Mouse (Mus musculus): Measurements from ENCODE around the gene Cox10. TPM values are rescaled to one million over a fixed set of nuclear protein-coding genes. Genes with fewer than 3 reads are reported as not detected.

Gene Cox10
- total RNA-seq, 2 experiments from 2014 or later: 22.0 to 27.4 TPM

DNA sequence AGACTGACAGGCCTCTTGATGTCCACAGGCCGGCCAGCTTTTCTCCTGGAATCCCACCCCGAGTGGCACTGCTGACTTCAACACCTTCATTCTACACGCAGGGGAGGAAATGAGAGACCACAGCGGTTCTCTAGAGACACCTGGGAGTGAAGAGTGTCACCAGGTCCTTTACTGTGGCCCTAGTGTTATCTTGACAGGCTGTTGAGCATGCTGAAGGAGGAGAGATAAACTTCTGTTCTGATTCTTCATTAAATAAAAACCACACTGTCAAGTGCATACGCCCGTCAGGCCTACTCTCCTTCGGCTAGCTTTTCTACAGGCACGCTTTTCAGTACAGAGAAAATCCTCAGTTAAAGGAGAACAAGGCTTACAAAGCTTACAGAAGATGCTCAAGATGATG, 60.0 kb downstream of the Cox10 start:
- Histone ChIP-seq H3K27ac (no peak overlapping the region), H3K4me3 (no peak overlapping the region)
- DNase-seq (ENCODE audit: extremely low spot score in 1 of 2, low spot score in 2 of 2): no peak
- TF ChIP-seq CTCF (IDR thresholded peaks at IDR 0.05): no peak
- intact Hi-C loops (cut with DNase I): no loop called here

DNA sequence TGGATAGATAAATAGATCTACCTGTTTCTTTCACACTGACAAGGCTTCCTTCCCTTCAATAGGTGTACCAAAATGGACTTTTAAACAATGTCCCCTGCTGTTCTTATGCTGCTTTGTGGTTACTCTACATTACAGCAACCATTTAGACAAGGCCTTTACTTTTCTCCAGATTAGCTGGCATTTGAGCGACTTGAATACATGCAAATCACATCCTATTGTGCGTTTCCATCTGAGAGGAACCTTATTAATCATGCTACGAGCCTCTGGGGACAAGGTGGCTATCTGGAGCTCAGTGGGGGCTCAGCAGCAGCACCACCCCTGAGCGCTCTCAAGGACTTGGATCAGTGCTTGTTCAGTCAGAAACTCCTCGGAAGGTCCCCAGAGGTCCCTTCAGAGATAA, 61.1 kb downstream of the Cox10 start:
- H3K4me3 ChIP-seq: no peak overlapping the region
- no peak overlapping the region for H3K27ac ChIP-seq

DNA sequence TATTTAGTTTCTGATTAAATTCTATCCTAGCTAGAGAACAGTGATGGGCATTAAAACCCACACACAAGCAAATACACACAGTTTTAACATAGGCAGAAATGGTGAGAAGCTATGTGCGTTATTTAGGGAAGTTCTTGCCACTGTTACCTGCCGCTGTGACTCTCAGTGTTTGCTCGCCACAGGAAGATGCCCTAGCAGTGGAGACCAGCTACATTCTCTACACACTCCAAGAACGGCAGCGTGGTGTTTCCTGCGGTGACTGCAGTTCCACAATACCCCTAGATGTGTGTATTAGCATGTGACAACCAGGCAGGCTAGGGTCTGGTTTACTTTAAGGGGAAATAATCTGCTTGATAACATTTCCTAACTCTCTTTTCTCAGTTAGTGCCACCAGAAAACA, 64.0 kb downstream of the Cox10 start:
- Histone ChIP-seq H3K27ac (no peak overlapping the region), H3K4me3 (no peak overlapping the region)
- TF ChIP-seq CTCF (IDR thresholded peaks at IDR 0.05): no peak
- DNase-seq (ENCODE audit: extremely low spot score in 1 of 2, low spot score in 2 of 2): no peak
- intact Hi-C loops (cut with DNase I): no loop called here

More for the DNA sequence above, 61.1 kb downstream of the Cox10 start:
- TF ChIP-seq CTCF (IDR thresholded peaks at IDR 0.05): no peak
- intact Hi-C loops (cut with DNase I): no loop called here
- DNase-seq (ENCODE audit: extremely low spot score in 1 of 2, low spot score in 2 of 2): no peak

DNA sequence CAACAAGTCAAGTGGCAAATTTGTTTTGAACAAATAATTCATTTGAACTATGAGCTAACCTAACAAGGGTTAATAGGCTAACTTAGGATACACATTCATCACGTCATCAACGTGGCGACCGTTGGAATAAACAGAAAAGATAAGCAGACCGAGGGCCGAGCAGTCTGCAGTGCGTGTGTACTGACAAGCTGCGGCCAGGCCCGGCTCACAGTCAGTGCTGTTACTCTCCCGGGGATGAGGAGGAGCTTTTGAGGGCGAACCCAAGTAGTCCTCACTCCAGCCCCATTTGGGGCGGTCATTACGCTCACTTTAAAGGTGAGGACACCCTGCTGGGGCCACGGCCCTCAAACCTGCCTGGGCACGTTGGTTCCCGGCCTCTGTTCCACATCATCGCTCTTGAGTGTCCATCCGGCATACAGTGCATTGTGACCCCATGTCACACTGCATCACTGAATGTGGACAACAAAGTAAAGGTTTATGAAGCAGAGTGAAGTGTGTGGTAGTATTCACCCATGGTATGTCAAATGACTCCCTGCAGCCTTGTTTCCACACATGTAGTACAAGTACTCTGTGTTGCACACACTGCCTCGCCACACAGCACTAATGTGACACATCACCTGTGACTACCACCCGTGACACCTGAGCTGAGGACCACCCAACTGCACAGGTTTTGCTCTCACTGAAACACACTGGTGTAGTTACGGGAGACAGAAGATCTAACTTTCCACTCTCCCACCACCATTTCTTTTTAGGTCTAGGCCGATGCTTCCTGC, 68.4 kb downstream of the Cox10 start:
- no peak overlapping the region for H3K4me3 ChIP-seq
- intact Hi-C loops (cut with DNase I): no loop called here
- H3K27ac ChIP-seq: no peak overlapping the region
- DNase-seq (ENCODE audit: extremely low spot score in 1 of 2, low spot score in 2 of 2): no peak
- TF ChIP-seq CTCF (IDR thresholded peaks at IDR 0.05): no peak

DNA sequence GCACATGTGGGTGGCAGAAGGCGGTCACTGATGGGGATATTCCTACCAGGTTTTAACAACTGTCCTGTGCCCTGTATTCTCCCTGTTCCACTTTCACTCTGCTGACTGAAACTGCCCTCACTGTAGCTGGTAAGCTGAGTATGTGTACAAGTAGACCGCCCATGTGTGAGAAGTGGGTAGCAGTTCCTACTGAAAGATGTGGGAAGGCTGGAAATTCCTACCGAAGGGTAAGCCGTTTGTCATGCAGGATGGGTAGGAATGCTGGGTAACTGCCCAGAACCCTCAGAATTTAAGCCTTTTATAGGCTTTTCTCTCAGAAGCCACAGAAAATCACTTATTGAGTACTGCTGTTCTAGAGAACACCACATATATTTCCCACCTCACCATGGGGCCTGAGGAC, 75.1 kb downstream of the Cox10 start:
- DNase-seq (ENCODE audit: extremely low spot score in 1 of 2, low spot score in 2 of 2): no peak
- H3K27ac ChIP-seq: no peak overlapping the region
- no peak for TF ChIP-seq CTCF (IDR thresholded peaks at IDR 0.05)
- no peak overlapping the region for H3K4me3 ChIP-seq
- intact Hi-C loops (cut with DNase I): no loop called here

DNA sequence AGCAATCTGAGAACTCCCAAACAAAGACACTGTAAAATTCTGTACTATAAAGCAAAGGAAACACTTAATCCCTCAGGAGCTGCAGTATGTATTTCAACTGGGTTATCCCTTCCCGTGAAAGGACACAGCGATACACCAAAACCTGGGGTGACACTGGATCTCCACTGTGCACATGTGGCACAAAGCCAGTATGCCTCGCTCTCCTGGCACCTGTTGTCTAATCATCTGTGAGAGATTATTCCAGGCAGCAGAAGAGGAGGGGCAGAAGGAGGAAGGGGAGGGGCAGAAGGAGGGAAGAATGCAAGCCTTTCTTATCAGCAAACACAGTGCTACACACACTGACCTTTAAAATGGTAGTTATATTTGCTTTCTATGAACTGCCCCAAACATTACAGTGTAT, 75.8 kb downstream of the Cox10 start:
- no peak for DNase-seq (ENCODE audit: extremely low spot score in 1 of 2, low spot score in 2 of 2)
- intact Hi-C loops (cut with DNase I): no loop called here
- TF ChIP-seq CTCF (IDR thresholded peaks at IDR 0.05): no peak
- H3K4me3 ChIP-seq: no peak overlapping the region
- no peak overlapping the region for H3K27ac ChIP-seq

DNA sequence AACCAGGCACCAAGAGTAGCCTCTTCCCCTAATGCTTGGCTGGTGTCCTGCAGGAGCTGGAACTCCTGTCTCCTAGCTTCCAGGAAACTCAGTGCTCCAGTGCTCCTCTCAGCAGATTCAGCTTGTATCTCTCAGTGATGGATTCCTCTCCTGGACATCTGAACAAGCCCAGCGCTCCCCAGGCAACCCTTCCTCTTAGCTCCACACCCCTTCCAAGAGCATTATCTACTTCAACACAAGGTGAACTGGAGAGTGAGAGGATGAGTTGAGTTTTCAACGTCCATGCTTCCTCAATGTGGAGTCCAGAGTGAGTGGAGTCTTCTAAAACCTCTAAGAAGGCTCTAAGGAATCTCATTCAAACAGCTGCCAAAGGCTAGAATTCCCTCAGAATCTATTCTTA, 76.6 kb downstream of the Cox10 start:
- no peak for DNase-seq (ENCODE audit: extremely low spot score in 1 of 2, low spot score in 2 of 2)
- Histone ChIP-seq H3K27ac (no peak overlapping the region), H3K4me3 (no peak overlapping the region)
- intact Hi-C loops (cut with DNase I): no loop called here
- TF ChIP-seq CTCF (IDR thresholded peaks at IDR 0.05): no peak

DNA sequence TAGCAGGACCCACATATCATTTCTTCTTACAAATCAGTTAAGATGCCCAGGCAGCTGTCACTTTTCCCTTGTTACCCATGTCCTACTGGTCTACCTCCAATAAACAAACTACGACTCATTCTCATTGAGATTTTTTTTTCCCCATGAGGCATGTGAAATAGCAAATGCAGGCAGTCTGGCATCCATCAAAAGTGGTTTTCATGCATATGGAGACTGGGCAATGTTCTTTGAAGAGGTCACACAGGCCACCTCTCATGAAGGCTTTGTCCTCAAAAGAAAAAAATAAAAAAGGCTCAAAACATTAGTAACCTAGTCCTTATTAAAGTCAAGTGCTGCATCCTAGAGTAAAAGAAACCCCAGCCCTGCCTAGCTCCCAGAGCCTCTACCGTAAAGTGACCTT, 78.2 kb downstream of the Cox10 start:
- TF ChIP-seq CTCF (IDR thresholded peaks at IDR 0.05): no peak
- intact Hi-C loops (cut with DNase I): no loop called here
- no peak overlapping the region for H3K4me3 ChIP-seq

DNA sequence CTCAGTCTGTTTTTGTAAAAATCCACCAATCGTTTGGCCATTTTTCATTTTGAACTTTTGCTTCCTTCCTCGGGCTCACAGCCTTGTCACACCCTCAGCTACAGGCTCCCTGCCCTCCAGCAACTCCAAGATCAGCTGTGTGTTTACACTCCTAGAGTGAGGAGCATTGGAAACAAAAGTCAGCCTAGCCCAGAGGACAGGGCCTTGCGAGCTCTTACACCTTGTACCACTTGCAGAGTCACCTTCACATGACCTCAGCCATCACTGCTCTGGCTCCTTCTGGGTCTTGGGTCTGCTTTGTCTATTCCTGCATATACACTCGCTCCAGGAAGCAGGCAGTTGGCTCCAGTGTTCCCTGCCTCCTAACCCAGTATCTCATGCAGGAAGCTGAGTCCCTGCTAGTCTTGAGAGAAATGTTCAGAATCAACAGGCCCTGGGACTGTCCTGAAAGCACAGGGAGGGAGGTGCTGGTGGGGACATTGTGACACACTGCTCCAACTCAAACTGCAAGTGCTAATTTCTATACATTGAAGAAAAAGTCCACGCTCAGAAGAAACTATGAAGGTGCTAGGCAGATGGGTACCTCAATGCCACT, 79.0 kb downstream of the Cox10 start:
- no peak overlapping the region for H3K4me3 ChIP-seq
- intact Hi-C loops (cut with DNase I): no loop called here
- no peak for DNase-seq (ENCODE audit: extremely low spot score in 1 of 2, low spot score in 2 of 2)
- no peak overlapping the region for H3K27ac ChIP-seq
- TF ChIP-seq CTCF (IDR thresholded peaks at IDR 0.05): no peak

More for the DNA sequence above, 78.2 kb downstream of the Cox10 start:
- DNase-seq (ENCODE audit: extremely low spot score in 1 of 2, low spot score in 2 of 2): no peak
- no peak overlapping the region for H3K27ac ChIP-seq

DNA sequence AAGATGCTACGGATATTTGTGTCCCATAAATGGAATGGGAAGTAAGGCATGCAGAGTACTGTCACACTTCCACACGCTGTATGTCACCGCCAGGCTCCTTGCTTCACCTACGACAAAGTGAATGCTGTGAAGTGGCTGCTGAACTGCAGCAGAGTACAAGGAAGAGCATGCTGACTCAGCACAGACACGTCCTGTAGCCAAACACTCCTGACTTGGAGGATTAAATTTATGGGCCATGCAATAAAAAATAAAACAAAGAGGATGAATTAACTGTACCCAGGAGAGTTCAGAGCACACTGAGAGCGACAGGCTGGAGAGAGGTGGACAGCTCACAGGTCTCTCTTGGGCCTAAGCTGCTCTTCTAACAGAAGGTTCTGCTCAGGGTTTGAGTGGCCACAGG, 79.8 kb downstream of the Cox10 start:
- intact Hi-C loops (cut with DNase I): no loop called here
- DNase-seq (ENCODE audit: extremely low spot score in 1 of 2, low spot score in 2 of 2): no peak
- Histone ChIP-seq H3K27ac (no peak overlapping the region), H3K4me3 (no peak overlapping the region)
- no peak for TF ChIP-seq CTCF (IDR thresholded peaks at IDR 0.05)

DNA sequence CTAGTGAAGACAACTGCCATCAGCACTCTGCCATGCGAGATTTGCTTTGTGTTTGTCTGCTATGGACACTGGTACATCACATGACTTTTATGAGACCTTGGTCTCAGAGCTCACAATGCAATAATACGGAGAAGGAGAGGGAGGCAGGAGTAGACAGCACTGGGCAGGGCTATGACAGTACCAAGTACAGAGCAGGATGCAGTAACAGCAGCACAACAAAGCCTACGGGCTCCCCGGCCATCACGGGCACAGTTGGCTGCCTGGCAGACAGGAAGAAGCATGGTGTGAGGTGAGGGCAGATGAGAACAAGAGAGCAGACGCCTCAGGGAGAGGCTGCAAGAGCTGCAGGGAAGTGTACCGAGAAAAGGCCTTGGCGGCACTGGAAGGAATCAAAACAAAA, 87.3 kb downstream of the Cox10 start:
- no peak for TF ChIP-seq CTCF (IDR thresholded peaks at IDR 0.05)
- DNase-seq (ENCODE audit: extremely low spot score in 1 of 2, low spot score in 2 of 2): no peak
- Histone ChIP-seq H3K27ac (no peak overlapping the region), H3K4me3 (no peak overlapping the region)
- intact Hi-C loops (cut with DNase I): no loop called here

DNA sequence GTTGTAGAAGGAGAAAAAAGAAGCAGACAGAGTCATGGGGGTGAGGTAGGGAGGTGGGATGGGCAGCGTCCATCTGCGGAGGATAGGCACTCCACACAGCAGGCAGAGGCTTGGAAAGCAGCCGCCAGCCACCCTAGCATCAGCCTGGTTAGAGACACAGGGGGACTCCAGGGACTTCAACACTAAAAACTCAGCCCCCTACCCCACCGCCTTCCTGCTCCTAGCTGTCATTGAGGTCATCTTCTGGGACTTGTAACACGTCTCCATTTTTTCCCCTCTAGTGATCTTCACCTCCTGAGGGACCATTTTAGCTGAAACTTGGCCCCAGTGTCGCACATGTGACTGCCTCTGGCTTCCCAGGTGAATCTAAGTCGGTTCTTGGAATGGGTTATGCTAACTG, 88.5 kb downstream of the Cox10 start:
- intact Hi-C loops (cut with DNase I): no loop called here
- Histone ChIP-seq H3K4me3 (no peak overlapping the region), H3K27ac (no peak overlapping the region)
- no peak for TF ChIP-seq CTCF (IDR thresholded peaks at IDR 0.05)
- DNase-seq (ENCODE audit: extremely low spot score in 1 of 2, low spot score in 2 of 2): no peak

DNA sequence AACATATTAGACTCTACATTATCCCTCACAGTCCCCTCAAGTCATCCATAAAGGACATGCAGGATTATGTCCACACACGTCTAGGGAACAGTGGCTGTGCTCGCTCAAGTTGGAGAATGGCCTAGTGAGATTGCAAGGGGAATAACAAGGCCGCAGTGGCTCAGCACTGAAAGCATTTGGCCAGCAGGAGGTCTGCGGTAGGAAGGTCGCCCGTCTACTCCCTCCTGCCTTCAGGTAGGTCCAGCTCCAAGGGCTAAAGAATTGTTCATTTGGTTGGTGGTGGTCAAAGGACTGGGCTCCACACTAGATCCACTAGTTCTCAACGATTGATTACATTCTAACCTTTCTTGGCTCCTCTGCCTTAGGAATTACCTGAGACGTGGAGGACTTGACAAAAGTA, 89.0 kb downstream of the Cox10 start:
- no peak for TF ChIP-seq CTCF (IDR thresholded peaks at IDR 0.05)
- Histone ChIP-seq H3K27ac (no peak overlapping the region), H3K4me3 (no peak overlapping the region)
- intact Hi-C loops (cut with DNase I): no loop called here
- DNase-seq (ENCODE audit: extremely low spot score in 1 of 2, low spot score in 2 of 2): no peak

Measured in left cerebral cortex, adult 2 months (tissue).